Mouse (Mus musculus) gastrocnemius, adult 2 months (tissue): ENCODE measurements around the gene Ormdl2. TPM values are rescaled to one million over a fixed set of nuclear protein-coding genes. Genes with fewer than 3 reads are reported as not detected.

Experiments used
- DNase-seq: peaks from one replicate; pipeline ENCODE4 v3.0.0; 2022
- H3K27ac ChIP-seq: fragments of 200-600 bp; 2 replicates; pipeline ENCODE4 v1.8.1; 2022; ENCODE audit warnings: mild to moderate bottlenecking
- H3K4me3 ChIP-seq: fragments of 200-600 bp; 2 replicates; pipeline ENCODE4 v1.8.1; 2022; ENCODE audit warnings: mild to moderate bottlenecking, moderate library complexity
- CTCF ChIP-seq: fragments of 200-600 bp; IDR thresholded peaks from 2 replicates; pipeline ENCODE4 v1.8.1; 2022; ENCODE audit warnings: antibody characterized with exemption, mild to moderate bottlenecking, moderate library complexity
- intact Hi-C: fragments of 180-260 bp; cut with DNase I; formaldehyde crosslinking; loops from one replicate; pipeline ENCODE4 v1.15.1; 2025
- total RNA-seq, 2 experiments: library from RNA; stranded (reverse); gene quantifications; 2 replicates each; pipeline ENCODE4 v1.2.3; 2021

Gene Ormdl2
- total RNA-seq, 2 experiments from 2014 or later, result 3.5 to 4.5 TPM

- no peak overlapping the region for H3K27ac ChIP-seq
- no peak for DNase-seq
- no peak overlapping the region for H3K4me3 ChIP-seq
- TF ChIP-seq CTCF, result no peak
- intact Hi-C loops, result no loop called here
Measured at GRCm38 (mm10) chr10:128798676-128799075, 22.8 kb downstream of the Ormdl2 start.

GRCm38 (mm10) chr10:128795581-128795980, 25.9 kb downstream of the Ormdl2 start:
- TF ChIP-seq CTCF, result no peak
- no peak for DNase-seq
- H3K27ac ChIP-seq, result no peak overlapping the region
- no peak overlapping the region for H3K4me3 ChIP-seq
- intact Hi-C loops, result no loop called here

GRCm38 (mm10) chr10:128794391-128794790, 27.1 kb downstream of the Ormdl2 start:
- no peak for DNase-seq
- H3K4me3 ChIP-seq, result no peak overlapping the region
- H3K27ac ChIP-seq, result no peak overlapping the region
- intact Hi-C loops, result no loop called here
- no peak for TF ChIP-seq CTCF

GRCm38 (mm10) chr10:128793258-128793657, 28.2 kb downstream of the Ormdl2 start:
- intact Hi-C loops, result no loop called here
- no peak overlapping the region for H3K27ac ChIP-seq
- H3K4me3 ChIP-seq, result no peak overlapping the region
- no peak for TF ChIP-seq CTCF
- no peak for DNase-seq

- intact Hi-C loops, result no loop called here
- Histone ChIP-seq H3K4me3 (no peak overlapping the region), H3K27ac (no peak overlapping the region)
- peak; percentile 5; the same call in 1 of the 2 replicates for TF ChIP-seq CTCF
- no peak for DNase-seq
Measured at GRCm38 (mm10) chr10:128792041-128792440, 29.4 kb downstream of the Ormdl2 start.

- Histone ChIP-seq H3K27ac (peak within 1 kb of the TSS; percentile 56), H3K4me3 (peak within 1 kb of the TSS; percentile 67)
- no peak for TF ChIP-seq CTCF
- no peak for DNase-seq
- intact Hi-C loops, result no loop called here
Measured at GRCm38 (mm10) chr10:128790398-128791124, 30.9 kb downstream of the Ormdl2 start, which contains the start of gene Mmp19. Mmp19 (plus strand) TSS chr10:128790910.

GRCm38 (mm10) chr10:128780200-128780599, 41.2 kb downstream of the Ormdl2 start:
- Histone ChIP-seq H3K27ac (peak overlapping the region; percentile 85), H3K4me3 (no peak overlapping the region)
- intact Hi-C loops, result no loop called here
- DNase-seq, result no peak
- no peak for TF ChIP-seq CTCF

- H3K27ac ChIP-seq, result peak overlapping the region; percentile 85
- peak overlapping the region; percentile 50 for H3K4me3 ChIP-seq
- TF ChIP-seq CTCF, result no peak
- intact Hi-C loops, result no loop called here
- peak; percentile 90 for DNase-seq
Measured at GRCm38 (mm10) chr10:128779011-128779795, 42.2 kb downstream of the Ormdl2 start.

- intact Hi-C loops, result no loop called here
- H3K4me3 ChIP-seq, result no peak overlapping the region; the same call in 1 of the 2 replicates
- DNase-seq, result no peak
- H3K27ac ChIP-seq, result peak overlapping the region; percentile 85
- TF ChIP-seq CTCF, result no peak
Measured at GRCm38 (mm10) chr10:128778441-128778840, 43.0 kb downstream of the Ormdl2 start.

GRCm38 (mm10) chr10:128773685-128774084, 47.8 kb downstream of the Ormdl2 start:
- intact Hi-C loops, result no loop called here
- DNase-seq, result no peak
- H3K27ac ChIP-seq, result no peak overlapping the region
- peak; percentile 3; the same call in 1 of the 2 replicates for TF ChIP-seq CTCF
- no peak overlapping the region for H3K4me3 ChIP-seq

- TF ChIP-seq CTCF, result peak; percentile 61
- DNase-seq, result no peak
- Histone ChIP-seq H3K27ac (no peak overlapping the region), H3K4me3 (no peak overlapping the region)
- intact Hi-C loops, result no loop called here
Measured at GRCm38 (mm10) chr10:128772895-128773294, 48.5 kb downstream of the Ormdl2 start.

Other genes with a start within 250 kb of the Ormdl2 start
- gene Erbb3, start 232.0 kb downstream of the Ormdl2 start, total RNA-seq, result 1 to 10 TPM; 1.6 to 2.6 TPM
- 100 to 1,000 TPM; 299 to 383 TPM for gene Rps26, start 194.9 kb downstream of the Ormdl2 start, total RNA-seq
- 1 to 10 TPM in 1 of 2 experiments, under 1 TPM in 1; 0.45 to 3.4 TPM for gene Ikzf4, start 175.7 kb downstream of the Ormdl2 start, total RNA-seq
- 10 to 100 TPM; 22.5 to 27.7 TPM for gene Suox, start 147.6 kb downstream of the Ormdl2 start, total RNA-seq
- gene Rab5b, start 125.4 kb downstream of the Ormdl2 start, total RNA-seq, result 10 to 100 TPM; 90.3 to 94.5 TPM
- gene Pmel, start 117.5 kb downstream of the Ormdl2 start, total RNA-seq, result not detected
- gene Cdk2, start 116.6 kb downstream of the Ormdl2 start, total RNA-seq, result 1 to 10 TPM; 3.0 to 3.2 TPM
- 1 to 10 TPM; 8.8 to 9.7 TPM for gene Dgka, start 76.8 kb downstream of the Ormdl2 start, total RNA-seq
- gene Pym1, start 73.8 kb downstream of the Ormdl2 start, total RNA-seq, result 10 to 100 TPM in 1 of 2 experiments, 1 to 10 TPM in 1; 9.9 to 11.8 TPM
- 1 to 10 TPM; 1.0 to 1.5 TPM for gene Mmp19, start 30.7 kb downstream of the Ormdl2 start, total RNA-seq
- gene Dnajc14, start 17.6 kb downstream of the Ormdl2 start, total RNA-seq, result 10 to 100 TPM; 20.1 to 26.2 TPM
- gene Tmem198b, start 17.3 kb downstream of the Ormdl2 start, total RNA-seq, result 1 to 10 TPM; 2.2 to 3.6 TPM
- gene Sarnp, start 4.3 kb downstream of the Ormdl2 start, total RNA-seq, result 10 to 100 TPM; 30.5 to 33.8 TPM
- gene Gdf11, start 70.1 kb upstream of the Ormdl2 start, total RNA-seq, result 1 to 10 TPM; 4.8 to 5.2 TPM
- 100 to 1,000 TPM; 124 to 132 TPM for gene Cd63, start 79.3 kb upstream of the Ormdl2 start, total RNA-seq
- 1 to 10 TPM; 5.1 to 5.2 TPM for gene Rdh5, start 101.2 kb upstream of the Ormdl2 start, total RNA-seq
- 100 to 1,000 TPM; 137 to 169 TPM for gene Bloc1s1, start 102.4 kb upstream of the Ormdl2 start, total RNA-seq
- gene Itga7, start 112.2 kb upstream of the Ormdl2 start, total RNA-seq, result 10 to 100 TPM; 58.4 to 72.9 TPM
- gene Mettl7b, start 139.3 kb upstream of the Ormdl2 start, total RNA-seq, result not detected
- not detected for gene Olfr9, start 167.8 kb upstream of the Ormdl2 start, total RNA-seq
- gene Olfr763, start 189.1 kb upstream of the Ormdl2 start, total RNA-seq, result not detected
- not detected for gene Olfr764-ps1, start 218.3 kb upstream of the Ormdl2 start, total RNA-seq
- gene Olfr765, start 228.4 kb upstream of the Ormdl2 start, total RNA-seq, result not detected
- gene Olfr766-ps1, start 247.3 kb upstream of the Ormdl2 start, total RNA-seq, result not detected